Mouse (Mus musculus) testis, adult 2 months (tissue): ENCODE measurements at regions not wholly inside any gene's neighbourhood (a gene's known extent, or its start where the extent isn't known, plus 50 kb on each side); places are given as distances from the start of the nearest gene placed in this dataset.

Experiments used
- CTCF ChIP-seq: fragments of 200-500 bp; IDR thresholded peaks from 2 replicates; pipeline ENCODE4 v1.5.1; 2012; ENCODE audit warnings: low read depth, mild to moderate bottlenecking, inconsistent platforms, low read length, moderate library complexity; ENCODE audit not compliant: control insufficient read depth, insufficient read depth, insufficient replicate concordance
- POLR2A ChIP-seq: fragments of 200-500 bp; IDR thresholded peaks from 2 replicates; pipeline ENCODE4 v1.6.1; 2012; ENCODE audit warnings: low read depth, mild to moderate bottlenecking, inconsistent platforms, low read length, moderate library complexity; ENCODE audit not compliant: control insufficient read depth

- no peak for TF ChIP-seq CTCF
- no peak for TF ChIP-seq POLR2A
Measured at GRCm38 (mm10) chr12:10122102-10122501, 247.7 kb upstream of the Nt5c1b start.
